Mouse (Mus musculus) forebrain, postnatal 0 days (tissue): Measurements from ENCODE around the gene Dhrs9. TPM values are rescaled to one million over a fixed set of nuclear protein-coding genes. Genes with fewer than 3 reads are reported as not detected.

Source experiments
- ATAC-seq: fragments of 200-750 bp; cut with Nextera tagmentation; 2 replicates; pipeline ENCODE4 v1.8.0; 2017; ENCODE audit warnings: mild to moderate bottlenecking, moderate library complexity
- DNase-seq: peaks from one replicate; pipeline ENCODE4 v3.0.0-alpha.2; 2015
- H3K27ac ChIP-seq: fragments of 300-500 bp; sonication (generic); 2 replicates; pipeline ENCODE4 v1.5.1; 2014; ENCODE audit warnings: low read depth, mild to moderate bottlenecking, antibody characterized with exemption, low read length, moderate library complexity, mixed read lengths
- H3K27me3 ChIP-seq: fragments of 300-500 bp; sonication (generic); 2 replicates; pipeline ENCODE4 v1.6.1; 2014; ENCODE audit warnings: mild to moderate bottlenecking, low read length, mixed read lengths; ENCODE audit not compliant: insufficient read depth
- H3K36me3 ChIP-seq: fragments of 300-500 bp; sonication (generic); 2 replicates; pipeline ENCODE4 v1.6.1; 2014; ENCODE audit warnings: mild to moderate bottlenecking, moderate library complexity; ENCODE audit not compliant: insufficient read depth
- H3K4me1 ChIP-seq: fragments of 300-500 bp; sonication (generic); 2 replicates; pipeline ENCODE4 v1.6.1; 2014; ENCODE audit warnings: antibody characterized with exemption; ENCODE audit not compliant: insufficient read depth
- H3K4me2 ChIP-seq: fragments of 300-500 bp; sonication (generic); 2 replicates; pipeline ENCODE4 v1.6.1; 2014; ENCODE audit warnings: low read depth, mild to moderate bottlenecking, moderate library complexity
- H3K4me3 ChIP-seq: fragments of 300-500 bp; sonication (generic); 2 replicates; pipeline ENCODE4 v1.5.1; 2014; ENCODE audit warnings: low read depth, low read length, mixed read lengths
- H3K9ac ChIP-seq: fragments of 300-500 bp; sonication (generic); 2 replicates; pipeline ENCODE4 v1.6.1; 2014; ENCODE audit warnings: mild to moderate bottlenecking
- H3K9me3 ChIP-seq: fragments of 300-500 bp; sonication (generic); 2 replicates; pipeline ENCODE4 v1.6.1; 2016; ENCODE audit warnings: low read length
- CTCF ChIP-seq: sonication (generic); IDR thresholded peaks from 2 replicates; pipeline ENCODE4 v1.5.1; 2016; ENCODE audit warnings: antibody characterized with exemption, control low read depth, low read depth
- WGBS: fragments of 180-500 bp; shearing (Covaris S2); extraction: QIAGEN DNeasy Blood & Tissue Kit; methylation state at CpG from one replicate; pipeline ENCODE4 v1.1.7; 2014; 5-methylcytosine and 5-hydroxymethylcytosine counted together
- polyA plus RNA-seq: library from polyadenylated mRNA; unstranded; fragments of >200 nt; fragmentation: Nextera tagmentation; extraction: Ambion mirVana; gene quantifications from 2 replicates; pipeline ENCODE4 v1.2.1, GENCODE M21; 2015
- total RNA-seq: library from RNA; depleted of rRNA; stranded (reverse); fragments of >200 nt; gene quantifications from 2 replicates; pipeline ENCODE4 v1.2.3, GENCODE M21; 2014; rRNA removed

Gene Dhrs9
- total and polyA plus RNA-seq, 2 experiments from 2014 or later = not detected

GRCm38 (mm10) chr2:69448581-69448980 is 68.3 kb downstream of the Dhrs9 start:
- no peak overlapping the region for H3K9ac ChIP-seq
- WGBS = 85% methylated on average over 4 of the region's 4 CpGs
- H3K27ac ChIP-seq = no peak overlapping the region
- no peak for DNase-seq
- H3K36me3 ChIP-seq = no peaks in the 10 kb centered on the region
- TF ChIP-seq CTCF = no peak
- H3K9me3 ChIP-seq = no peaks in the 10 kb centered on the region
- no peaks in the 10 kb centered on the region for H3K27me3 ChIP-seq
- ATAC-seq = no peak
- no peak overlapping the region for H3K4me2 ChIP-seq
- no peaks in the 10 kb centered on the region for H3K4me1 ChIP-seq
- H3K4me3 ChIP-seq = no peak overlapping the region

- ATAC-seq = no peak
- WGBS = 95% methylated on average over 5 of the region's 5 CpGs
These were observed 70.9 kb downstream of the Dhrs9 start for GRCm38 (mm10) chr2:69451128-69451527.

More at GRCm38 (mm10) chr2:69451128-69451527, 70.9 kb downstream of the Dhrs9 start:
- H3K27ac ChIP-seq = no peak overlapping the region
- DNase-seq = no peak
- H3K4me2 ChIP-seq = no peak overlapping the region
- no peaks in the 10 kb centered on the region for H3K27me3 ChIP-seq
- H3K9ac ChIP-seq = no peak overlapping the region
- TF ChIP-seq CTCF = no peak
- no peak overlapping the region for H3K4me3 ChIP-seq
- no peaks in the 10 kb centered on the region for H3K36me3 ChIP-seq
- H3K4me1 ChIP-seq = no peaks in the 10 kb centered on the region
- no peaks in the 10 kb centered on the region for H3K9me3 ChIP-seq

Other genes starting within 250 kb of the Dhrs9 start
- gene Nostrin, start 244.6 kb upstream of the Dhrs9 start, total RNA-seq = 2.6 and 5.5 TPM in 2 replicates
- 2.8 and 3.1 TPM in 2 replicates for gene Nostrin, start 244.6 kb upstream of the Dhrs9 start, polyA plus RNA-seq
- gene Spc25, start 174.3 kb upstream of the Dhrs9 start, total RNA-seq = 6.5 and 10.5 TPM in 2 replicates
- gene Spc25, start 174.3 kb upstream of the Dhrs9 start, polyA plus RNA-seq = 21.3 and 26.5 TPM in 2 replicates
- gene G6pc2, start 169.4 kb upstream of the Dhrs9 start, total RNA-seq = not detected in 2 replicates
- not detected in 2 replicates for gene G6pc2, start 169.4 kb upstream of the Dhrs9 start, polyA plus RNA-seq
- gene Abcb11, start 37.8 kb upstream of the Dhrs9 start, total RNA-seq = 0.10 and 0.15 TPM in 2 replicates
- gene Abcb11, start 37.8 kb upstream of the Dhrs9 start, polyA plus RNA-seq = 0.05 and 0.10 TPM in 2 replicates
- gene Lrp2, start 205.6 kb downstream of the Dhrs9 start, total RNA-seq = 0.62 and 1.3 TPM in 2 replicates
- gene Lrp2, start 205.6 kb downstream of the Dhrs9 start, polyA plus RNA-seq = 0.04 and 0.15 TPM in 2 replicates